Mouse (Mus musculus): Measurements from ENCODE around the gene Hdac5.

GRCm38 (mm10) chr11:102179836-102180235 lies 50.1 kb downstream of the Hdac5 start:
- no peak for TF ChIP-seq CTCF (IDR thresholded peaks at IDR 0.05; ENCODE audit: low read depth, low read length)
- TF ChIP-seq TAL1 (conservative IDR thresholded peaks at IDR 0.05; ENCODE audit: low read depth, low read length), result no peak
- TF ChIP-seq GATA1 (IDR thresholded peaks at IDR 0.05; ENCODE audit: borderline replicate concordance, low read length), result no peak
- TF ChIP-seq POLR2AphosphoS5 (IDR thresholded peaks at IDR 0.05; ENCODE audit: insufficient replicate concordance, low read depth, low read length), result no peak

All from G1E (cell line).